Mouse (Mus musculus) 416B (cell line): ENCODE results near the gene Nup107.
"Not testable (repeated sequence)": the region's sequence is repeated elsewhere in the genome, so short reads cannot be mapped to it uniquely, and the experiment has no call there.

Experiments
- DNase-seq: peaks from one replicate; pipeline ENCODE4 v3.0.0; 2011; ENCODE audit warnings: low read depth

Nup107 gene

DNA sequence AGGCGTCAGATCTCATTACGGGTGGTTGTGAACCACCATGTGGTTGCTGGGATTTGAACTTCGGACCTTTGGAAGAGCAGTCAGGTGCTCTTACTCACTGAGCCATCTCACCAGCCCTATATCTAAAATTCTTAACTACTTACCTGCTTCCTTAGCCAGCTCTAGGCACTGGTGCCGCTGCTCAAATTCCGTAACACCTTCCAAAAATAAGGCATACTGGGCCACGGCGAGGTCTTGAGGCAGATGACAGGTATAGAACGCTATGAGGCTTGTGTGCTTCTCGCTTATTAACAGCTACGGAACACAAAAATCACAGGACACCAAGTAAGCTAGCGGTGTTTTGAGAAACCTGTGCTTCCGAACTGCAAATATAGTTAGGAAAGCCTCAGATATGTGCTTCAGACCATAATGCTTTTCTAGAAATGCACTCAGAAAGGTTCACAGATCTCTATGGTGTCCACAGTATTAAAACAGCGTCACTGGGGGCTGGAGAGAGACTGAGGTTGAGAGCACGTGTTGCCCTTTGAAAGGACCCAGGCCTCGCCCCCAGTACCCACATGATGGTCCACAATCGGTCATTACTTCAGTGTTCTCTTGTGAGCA is 28.8 kb downstream of the Nup107 start:
- no peak for DNase-seq

DNA sequence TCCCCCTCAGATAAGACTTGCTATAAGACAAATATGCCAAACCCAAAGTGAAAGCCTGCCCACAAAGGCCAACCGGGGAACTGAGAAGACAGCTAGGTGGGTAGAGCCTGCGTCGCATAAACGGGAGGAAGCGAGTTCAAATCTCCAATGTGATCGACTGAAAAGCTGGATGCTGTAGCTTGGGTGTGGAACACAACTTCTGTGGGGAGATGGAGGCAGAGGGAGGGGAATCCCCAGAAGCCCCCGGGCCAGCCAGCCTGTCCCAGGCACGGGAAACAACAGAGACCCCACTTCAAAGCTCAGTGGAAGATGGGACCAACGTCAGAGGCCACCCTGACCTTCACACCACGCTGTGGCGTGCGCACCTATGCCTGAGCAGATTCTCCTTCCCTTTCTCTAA is 29.5 kb downstream of the Nup107 start:
- no peak for DNase-seq

DNA sequence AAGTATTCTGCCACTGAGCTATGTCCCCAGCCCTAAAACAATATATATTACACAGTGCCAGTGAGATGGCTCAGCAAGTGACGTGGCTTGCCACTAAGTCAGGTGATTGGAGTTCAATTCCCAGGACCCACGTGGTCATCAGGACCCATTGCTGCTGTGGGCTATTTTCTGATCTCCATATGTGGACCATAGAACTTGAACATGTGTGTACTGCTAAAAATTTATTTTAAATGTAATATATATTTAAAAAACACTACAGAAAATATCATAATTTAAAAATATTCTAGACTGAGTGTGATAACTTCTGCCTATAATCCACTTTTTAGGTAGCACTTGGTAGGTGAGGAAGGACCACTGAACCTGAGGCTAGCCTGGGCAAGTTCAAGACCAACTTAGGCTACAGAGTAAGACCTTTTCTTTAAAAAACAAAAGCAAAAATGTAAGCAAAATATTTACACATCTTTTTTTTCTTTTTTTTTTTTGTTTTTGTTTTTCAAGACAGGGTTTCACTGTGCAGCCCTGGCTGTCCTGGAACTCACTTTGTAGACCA is 30.1 kb downstream of the Nup107 start:
- no peak for DNase-seq

DNA sequence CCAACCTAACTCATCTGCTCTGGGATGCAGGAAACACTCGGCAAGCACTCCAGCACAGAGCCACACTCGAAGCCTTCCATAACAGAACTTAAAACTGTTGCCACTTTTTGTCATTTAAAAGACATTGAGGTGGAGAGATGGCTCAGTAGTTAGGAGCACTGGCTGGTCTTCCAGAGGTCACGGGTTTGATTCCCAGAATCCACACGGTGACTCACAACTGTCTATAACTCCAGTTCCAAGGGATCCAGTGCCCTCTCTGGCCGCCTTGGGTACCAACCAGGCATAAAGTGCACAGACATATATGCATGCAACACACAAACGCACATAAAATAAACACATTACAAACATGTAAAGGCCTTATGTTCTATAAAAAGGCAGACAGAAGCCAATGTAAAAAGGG is 31.0 kb downstream of the Nup107 start:
- DNase-seq, result no peak

DNA sequence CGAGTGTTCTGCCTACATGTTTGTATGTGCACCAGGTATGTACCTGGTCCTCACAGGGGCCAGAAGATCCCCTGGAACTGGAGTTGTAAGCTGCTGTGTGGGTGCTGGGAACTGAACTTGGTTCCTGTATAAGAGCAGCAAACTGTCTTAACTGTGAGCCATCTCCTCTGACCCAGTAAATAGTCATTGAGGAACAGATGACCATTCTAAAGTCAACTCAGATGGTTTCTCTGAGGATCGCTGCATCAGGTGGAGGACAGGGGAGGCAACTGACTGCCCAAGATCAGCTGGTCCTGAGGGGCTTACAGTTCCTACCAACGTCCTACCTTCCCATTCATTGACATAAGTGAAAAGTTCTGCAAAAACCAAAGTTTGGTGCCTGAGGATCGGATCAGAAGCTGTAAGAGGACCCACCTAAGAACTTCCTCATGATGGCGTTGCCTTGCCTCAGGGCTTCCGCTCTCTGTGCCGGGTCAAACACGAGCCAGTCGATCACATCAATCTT is 31.6 kb downstream of the Nup107 start:
- DNase-seq, result no peak

DNA sequence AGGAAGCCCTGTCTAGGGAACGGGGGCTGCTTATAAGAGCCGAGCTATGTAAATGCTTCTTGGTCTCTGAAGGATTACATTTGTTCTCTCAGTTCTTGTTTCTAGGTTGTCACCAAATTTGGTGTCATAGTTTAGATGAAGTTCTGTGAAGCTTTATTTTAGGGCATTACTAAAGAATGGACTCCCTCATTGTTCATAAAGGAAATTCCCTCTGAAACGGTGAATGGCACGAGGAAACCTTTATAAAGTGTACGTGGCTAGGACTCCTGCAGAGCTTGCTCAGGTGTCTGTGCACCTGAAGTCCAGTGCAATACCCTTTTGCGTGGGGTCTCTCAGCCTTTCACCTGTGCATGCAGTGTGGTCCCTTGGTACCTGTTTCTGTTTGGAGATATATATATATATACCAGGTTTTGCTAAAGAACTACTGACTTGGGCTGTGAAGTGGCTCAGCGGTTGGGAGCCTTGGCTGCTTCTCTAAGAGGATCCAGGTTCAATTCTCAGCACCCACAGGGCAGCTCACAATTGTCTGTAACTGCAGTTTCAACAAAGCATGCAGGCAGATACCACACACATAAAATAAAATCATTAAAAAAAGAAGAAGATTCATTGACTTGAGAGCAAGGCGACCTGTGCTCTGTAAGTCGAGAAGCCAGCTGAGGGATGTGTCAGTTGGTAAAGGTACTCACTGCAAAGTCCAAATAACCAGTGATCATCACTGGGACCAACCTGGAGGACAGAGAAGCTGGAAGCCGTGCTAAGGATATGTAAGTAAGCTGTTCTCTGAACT is 32.5 kb downstream of the Nup107 start:
- no peak for DNase-seq

DNA sequence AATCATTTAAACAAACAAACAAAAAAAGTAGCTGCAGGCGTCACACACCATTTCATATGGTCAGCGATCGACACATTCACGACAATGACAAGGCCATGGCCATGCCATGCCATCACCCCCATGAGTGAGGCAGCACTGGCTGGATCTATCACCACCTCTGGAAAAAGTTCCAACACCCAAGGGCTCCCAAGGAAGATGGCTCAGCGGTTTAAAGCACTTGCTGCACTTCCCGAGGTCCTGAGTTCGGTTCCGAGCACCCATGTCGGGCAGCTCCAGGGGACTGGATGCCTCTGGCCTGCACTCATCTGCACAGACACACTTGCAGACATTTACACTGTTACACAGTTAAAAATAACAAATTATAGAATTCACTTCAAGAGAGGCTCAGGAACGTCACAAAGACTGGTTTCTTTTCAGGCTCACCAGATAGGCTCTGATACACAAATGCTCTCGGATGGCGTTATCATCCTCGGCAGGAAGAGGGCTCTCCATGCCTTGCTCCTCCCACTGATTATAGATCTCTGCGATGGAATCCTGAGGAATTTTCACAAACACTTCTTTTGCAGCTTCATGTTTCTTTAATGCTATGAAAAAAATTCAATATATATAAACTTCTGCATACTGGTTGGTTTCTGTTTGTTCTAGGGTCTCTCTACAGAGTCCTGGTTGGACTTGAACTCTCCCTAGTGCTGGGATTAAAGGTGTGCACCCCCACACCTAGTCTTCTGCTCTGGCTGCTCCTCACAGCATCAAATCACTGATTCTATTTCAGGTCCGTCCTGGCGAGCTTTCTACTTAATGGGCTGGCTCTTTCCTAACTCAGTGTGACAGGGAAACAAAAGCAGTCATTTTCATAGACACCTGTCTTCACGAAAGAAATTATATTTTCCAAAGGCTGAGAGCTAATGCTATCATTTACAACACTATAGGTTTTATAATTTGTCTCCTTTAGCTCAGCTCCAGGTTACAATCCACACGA is 33.5 kb downstream of the Nup107 start:
- DNase-seq, result no peak

DNA sequence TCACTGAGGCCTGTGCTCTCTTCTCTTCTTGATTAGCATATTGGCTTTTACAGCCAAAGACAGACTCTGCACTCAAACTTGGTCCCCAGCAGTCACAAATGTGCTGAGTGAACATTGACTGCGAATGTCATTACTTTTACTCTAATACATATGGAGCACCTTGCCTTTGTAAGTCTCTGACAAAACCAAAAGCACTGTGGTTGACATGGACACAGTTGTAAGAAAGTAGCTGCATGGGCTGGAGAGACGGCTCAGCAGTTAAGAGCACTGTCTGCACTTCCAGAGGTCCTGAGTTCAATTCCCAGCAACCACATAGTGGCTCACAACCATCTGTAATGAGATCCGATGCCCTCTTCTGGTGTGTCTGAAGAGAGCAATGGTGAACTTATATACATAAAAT is 34.2 kb downstream of the Nup107 start:
- DNase-seq, result not testable (repeated sequence)

DNA sequence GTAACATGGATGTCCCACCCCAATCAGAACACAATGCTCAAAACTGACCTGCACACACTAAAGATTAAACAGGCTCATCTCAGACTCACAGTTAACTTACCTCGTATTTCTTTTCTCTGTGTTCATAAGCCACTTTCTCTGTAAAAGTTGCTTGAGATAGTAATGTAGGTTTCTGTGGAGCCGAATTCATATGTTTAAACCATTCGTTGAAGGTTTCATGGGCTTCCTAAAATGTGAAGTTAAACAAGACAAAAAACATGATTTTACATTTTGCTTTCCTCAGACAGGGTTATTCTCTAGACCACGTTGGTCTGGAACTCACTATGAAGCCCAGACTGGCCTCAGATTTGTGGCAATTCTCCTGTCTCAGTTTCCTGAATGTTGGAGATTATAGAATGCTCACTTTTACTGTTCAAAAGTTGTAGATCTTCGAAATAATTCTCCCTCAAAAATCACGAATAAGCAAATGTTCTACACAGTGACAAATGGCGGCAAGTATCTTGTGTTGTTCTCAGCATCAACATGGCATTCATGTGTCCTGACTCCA is 34.6 kb downstream of the Nup107 start:
- no peak for DNase-seq

DNA sequence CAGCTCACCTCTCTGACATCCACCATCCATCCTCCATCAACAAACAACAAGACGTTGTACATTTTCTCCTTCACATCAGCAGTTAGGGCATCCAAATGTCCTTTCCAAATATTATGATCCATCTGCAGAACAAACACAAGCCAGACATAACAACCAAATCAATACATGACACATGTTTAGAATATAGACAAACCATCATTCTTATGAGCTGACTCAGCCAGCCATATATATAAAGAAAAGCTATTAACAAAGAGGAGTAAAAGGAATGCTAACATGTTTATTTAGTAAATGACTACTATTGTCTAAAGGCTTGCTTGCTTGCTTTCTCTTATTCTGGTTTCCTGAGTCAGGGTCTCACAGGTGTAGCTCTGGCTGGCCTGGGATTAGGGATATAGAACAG is 35.2 kb downstream of the Nup107 start:
- DNase-seq, result no peak

DNA sequence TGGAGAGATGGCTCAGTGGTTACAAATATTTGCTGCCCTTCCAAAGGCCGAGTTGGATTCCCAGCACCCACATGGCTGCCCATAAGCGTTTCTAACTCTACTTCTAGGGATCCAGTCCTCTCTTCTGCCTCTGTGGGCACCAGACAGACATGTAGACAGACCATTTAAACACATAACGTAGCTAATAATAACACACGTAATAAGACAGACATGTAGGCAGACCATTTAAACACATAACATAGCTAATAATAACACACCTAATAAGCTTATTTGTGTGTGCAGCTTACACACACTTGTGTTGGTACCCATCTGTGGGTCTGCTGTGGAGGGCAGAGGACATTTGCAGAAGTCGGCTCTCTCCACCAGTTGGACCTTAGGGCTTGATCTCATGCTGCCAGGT is 35.7 kb downstream of the Nup107 start:
- no peak for DNase-seq

DNA sequence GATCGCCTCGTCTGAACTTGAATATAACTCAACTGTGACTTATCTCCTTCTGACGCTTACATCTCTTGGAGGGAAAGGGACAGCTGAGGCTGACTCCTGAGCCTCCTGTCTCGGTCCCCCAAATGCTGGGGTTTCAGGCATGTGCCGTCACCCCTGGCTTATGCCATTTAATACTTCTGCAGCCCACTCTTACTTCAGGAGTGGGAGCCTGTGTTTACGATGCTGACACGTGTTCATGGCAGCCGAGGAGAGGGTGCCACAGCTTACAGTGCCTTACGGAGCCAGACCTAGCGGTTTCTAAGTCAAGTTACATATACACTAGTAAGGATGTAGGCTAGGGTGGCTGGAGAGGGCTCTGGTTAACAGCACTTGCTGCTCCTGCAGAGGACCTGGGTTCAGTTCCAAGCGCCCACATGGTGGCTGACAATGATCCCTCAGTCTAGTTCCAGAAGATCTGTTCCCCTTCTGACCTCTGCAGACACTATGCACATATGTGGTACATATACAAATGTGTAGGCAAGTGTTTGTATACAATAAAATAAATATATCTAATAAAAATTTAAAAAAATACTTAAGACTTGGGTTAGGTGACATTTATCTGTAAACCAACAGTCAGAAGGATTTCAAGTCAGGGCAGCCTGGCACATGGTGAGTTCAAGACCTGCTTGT is 36.6 kb downstream of the Nup107 start:
- DNase-seq, result no peak

DNA sequence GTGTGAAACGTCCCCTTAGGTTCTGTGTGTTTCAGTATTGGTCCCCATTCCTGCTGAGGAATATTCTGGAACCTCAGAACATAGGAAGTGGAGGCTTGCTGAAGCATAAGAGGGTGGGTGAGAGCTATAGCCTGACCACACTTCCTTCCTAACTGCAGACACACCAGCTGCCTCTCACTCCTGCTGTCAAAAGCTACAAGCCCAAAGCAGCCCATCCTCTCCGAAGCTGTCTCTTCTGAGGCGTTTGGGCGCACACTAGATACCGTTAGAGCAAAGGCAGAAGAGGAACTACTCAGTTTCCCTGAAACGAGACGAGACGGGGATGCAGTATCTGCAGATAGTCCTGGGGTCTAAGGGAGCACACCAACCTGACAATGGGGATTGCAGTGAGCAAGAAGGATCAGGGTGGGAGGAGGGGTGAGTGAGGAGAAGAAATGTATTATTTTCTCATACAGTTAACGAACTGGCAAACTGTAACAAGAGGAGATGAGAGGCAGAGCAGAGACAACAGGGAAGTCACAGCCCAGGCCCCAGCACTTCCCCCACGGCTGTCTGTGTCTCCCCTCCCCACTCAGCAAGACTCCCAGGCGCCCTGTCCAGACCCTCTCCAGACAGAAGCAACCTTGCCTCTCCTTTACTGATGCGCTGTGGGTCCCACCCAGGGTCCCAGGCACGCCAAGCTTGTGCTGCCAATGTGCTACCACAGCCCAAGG is 37.3 kb downstream of the Nup107 start:
- DNase-seq, result peak; percentile 20

DNA sequence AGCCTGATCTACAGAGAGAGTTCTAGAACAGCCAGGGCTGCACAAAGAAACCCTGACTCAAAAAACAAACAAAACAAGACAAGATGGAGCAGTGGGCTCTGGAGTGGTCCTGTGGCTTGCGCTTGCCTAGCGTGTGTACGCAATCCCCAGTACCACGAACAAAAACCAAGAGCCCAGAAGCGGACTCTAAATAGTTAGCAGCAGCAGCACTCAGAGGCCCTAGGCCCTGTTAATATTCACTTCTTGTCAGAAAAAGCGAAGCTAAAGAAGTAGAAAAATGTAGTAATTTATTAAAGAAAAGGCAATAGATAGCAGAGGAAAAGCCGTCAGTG is 37.9 kb downstream of the Nup107 start:
- no peak for DNase-seq

DNA sequence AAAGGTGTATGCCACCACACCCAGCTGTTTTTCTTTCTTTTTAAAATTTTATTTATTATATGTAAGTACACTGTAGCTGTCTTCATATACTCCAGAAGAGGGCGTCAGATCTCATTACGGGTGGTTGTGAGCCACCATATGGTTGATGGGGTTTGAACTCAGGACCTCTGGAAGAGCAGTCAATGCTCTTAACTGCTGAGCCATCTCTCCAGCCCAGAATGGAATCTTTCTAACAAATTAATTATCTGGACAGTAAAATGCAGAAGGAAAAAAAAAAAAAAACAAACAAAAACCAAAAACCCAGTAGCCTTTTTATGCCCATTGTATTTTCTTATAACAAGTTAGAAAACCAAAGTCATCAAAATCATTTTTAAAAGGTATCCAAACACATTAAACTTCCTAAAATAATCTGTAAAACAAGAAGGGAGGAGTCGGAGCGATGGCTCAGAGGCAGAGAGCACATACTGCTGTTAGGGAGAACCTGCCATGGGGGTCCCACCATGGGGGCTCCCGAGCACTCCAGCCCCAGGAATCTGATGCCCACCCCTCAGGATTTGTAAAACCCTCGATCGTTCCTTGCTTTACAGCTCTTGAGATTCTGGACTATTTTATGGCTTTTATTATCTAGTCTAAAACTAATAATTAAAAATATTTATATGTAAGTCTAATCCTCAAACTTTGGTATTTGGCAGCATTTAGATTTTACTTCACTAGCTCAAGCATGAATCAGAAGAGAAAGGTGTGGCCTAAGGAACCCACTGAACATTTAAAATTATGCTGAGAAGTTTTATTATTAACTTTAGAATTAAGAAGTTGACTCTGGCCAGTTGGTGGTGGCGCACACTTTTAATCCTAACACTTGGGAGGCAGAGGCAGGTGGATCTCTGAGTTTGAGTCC is 38.5 kb downstream of the Nup107 start:
- DNase-seq, result no peak

DNA sequence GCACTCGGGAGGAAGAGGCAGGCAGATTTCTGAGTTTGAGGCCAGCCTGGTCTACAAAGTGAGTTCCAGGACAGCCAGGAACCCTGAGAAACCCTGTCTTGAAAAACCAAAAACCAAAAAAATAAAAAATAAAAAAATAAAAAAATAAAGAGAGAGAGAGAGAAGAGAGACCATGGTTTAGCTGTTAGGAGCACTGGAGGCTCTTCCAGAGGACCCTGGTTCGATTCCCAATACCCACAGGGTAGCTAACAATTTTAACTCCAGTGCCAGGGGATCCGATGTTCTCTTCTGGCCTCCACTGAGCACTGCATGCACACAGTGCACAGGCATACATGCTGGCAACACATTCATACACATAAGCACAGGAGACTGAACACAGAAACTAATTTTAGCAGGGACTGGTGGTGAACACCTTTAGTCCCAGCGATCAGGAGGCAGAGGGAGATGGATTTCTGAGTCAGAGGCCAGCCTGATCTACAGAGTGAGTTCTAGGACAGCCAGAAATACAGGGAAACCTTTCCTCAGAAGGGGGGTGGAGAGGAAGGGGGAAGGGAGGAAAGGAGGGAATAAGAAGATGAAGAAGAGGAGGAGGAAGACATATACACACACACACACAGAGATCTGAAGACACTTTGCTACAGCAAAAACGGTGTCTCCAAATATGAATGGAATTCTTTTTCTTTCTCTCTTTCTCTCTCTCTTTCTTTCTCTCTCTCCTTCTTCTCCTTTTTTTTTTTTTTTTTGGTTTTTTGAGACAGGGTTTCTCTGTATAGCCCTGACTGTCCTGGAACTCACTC is 39.5 kb downstream of the Nup107 start:
- no peak for DNase-seq

DNA sequence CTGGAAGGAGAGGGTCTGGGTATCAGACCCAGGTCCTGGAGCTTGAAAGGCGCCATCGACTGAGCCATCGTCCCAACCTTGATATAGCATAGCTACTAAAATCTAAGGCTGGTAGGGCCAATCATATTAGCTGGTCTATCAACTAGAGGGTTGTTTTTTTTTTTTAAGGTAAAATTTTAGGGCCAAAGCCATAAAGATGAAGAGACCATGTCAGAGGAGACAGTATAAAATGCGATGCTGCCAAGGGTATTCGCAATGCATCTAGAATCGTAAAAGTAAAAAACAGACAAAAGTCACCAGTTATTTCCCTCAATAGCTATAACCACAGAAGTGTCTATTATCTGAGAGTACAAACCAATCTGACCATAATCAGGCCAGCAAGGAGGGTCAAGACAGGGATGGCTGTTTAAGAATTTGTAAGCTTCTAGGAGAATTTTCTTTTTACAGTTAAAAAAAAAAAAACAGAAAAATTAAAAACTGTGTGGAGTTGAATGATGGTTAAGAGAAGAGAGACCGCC is 40.1 kb downstream of the Nup107 start:
- no peak for DNase-seq

DNA sequence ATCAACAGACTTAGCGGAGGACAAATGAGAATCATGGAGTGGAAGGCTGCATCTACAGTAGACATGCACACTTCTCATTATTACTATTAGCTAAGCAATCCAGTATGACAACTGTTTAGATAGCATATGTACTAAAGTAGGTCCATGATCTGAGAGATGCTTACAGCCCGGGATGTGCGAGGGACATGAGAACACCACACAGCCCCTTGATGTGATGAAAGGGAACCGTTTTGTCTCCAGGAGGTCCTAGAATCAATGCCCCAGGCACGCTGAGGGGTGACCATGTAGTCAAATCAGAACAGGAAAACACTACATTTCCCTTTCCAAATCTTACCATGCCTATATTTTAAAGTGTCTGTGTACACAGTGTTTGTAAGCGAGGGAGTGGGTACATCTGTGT is 40.8 kb downstream of the Nup107 start:
- no peak for DNase-seq

DNA sequence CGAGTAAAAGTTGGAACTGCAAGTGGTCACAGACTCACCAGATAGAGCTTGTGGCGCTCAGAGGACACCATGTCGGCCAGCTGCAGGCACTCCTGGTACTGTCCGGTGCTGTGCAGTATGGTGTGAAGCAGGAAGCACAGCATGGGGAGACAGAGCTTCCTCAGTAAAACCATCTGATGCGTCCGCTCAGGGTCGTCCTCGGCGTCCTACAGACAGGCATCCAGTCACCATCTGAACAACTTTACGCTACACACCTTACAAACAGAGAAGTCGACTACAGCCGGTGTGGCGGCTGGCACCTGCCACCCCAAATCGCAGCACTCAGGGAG is 41.3 kb downstream of the Nup107 start:
- no peak for DNase-seq
